Comparison of ENCODE assay signal across 1 mouse cellular context in the genomic region with DNA sequence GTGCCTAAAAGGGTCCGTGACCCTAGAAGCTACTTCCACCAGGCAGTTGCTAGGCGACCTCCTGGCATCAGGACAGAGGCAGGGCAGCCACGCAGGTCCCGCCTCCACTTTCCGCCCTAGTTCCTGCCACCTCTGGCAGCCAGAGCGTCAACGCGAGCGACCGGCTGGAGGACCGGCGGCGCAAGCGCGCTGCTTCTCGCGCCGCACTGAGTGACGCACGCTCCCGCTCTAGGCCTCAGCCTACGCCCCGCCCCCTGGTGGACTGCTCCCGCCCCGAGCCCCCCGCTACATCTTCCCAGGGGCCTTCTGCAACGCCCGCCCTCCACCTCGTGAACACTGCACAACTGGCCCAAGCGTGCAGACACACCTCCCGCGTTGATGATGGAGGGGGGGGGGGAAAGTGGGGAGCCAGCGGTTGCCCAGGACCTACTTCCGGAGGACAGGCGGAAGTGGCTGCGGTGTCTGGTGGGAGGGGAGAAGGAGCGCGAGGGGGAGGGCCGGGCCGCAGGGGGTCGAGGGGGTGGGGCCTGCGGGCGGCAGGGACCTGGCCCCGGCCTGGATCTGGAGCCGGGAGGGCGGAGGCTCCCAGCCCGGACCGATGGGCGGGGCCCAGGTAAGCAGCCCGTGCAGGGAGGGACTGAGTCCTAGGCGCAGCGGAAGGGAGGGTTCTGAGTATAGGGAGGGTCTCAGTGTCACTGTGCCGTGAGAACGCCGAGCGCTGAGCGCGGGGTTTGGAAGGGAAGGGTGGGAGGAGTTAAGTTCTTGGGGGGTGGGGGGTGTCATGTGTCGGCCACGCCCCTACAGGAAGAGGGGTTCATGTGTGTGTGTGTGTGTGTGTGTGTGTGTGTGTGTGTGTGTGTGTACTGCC.
A peak's percentile ranks its signal among the peaks of the same experiment; 100 is the strongest.
TF ChIP-seq lines count a peak whose summit lies in the region.

A gene (plus strand): TSS at position 465 of the 868 bp plus-strand sequence.

TF ChIP-seq in MEL, 35 proteins besides CTCF, POLR2A, EP300 and RAD21 (continued from another document):
- TF ChIP-seq POLR2AphosphoS2 (IDR thresholded peaks at IDR 0.05; ENCODE audit: low read length): peak; percentile 22; the same call in 1 of the 2 replicates
- TF ChIP-seq TBP (IDR thresholded peaks at IDR 0.05; ENCODE audit: low read depth, low read length): peak; percentile 46
